Comparison of ENCODE assay signal across 8 mouse cellular contexts in the genomic region with DNA sequence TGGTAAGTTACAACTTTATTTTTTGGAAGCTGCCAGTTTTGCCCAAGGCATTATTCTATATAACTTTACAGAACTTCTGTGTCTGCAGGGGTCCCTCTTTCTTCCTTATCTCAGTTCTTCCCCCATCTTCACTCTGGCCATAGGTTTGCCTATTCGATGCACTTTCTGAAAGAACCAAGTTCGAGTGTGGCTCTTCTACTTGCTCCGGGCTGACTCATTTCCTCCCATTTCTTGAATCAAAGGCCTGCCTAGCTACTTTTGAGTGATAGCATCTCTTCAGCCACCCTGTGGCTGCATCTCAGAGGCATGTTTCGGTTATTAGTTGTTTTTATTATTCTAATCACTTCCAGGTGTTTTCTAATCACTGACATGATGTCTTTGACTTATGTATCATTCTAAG. TPM values are rescaled to one million over a fixed set of nuclear protein-coding genes. Genes with fewer than 3 reads are reported as not detected.
A peak's percentile ranks its signal among the peaks of the same experiment; 100 is the strongest.
DNase-seq lines count a peak whose midpoint lies in the region; ATAC-seq and TF ChIP-seq lines count a peak whose summit lies in the region.

No protein-coding gene starts in this region.

- peak; percentile 29 to 75 for DNase-seq in adrenal gland, adult (ENCODE audit: inconsistent age in 2 of 2, low spot score in 1 of 2)
- no peak for DNase-seq in adrenal gland, postnatal 4 days (ENCODE audit: low spot score in 2 of 2)
- peak; percentile 5 for DNase-seq in adipocyte (ENCODE audit: low spot score)
- DNase-seq in lung, postnatal 0 days (ENCODE audit: low spot score) = peak; percentile 9
- DNase-seq in ovary, adult 18-20 months (ENCODE audit: low spot score) = no peak
- no peak for DNase-seq in testis, postnatal 14 days (ENCODE audit: low spot score)
- no peak for DNase-seq in spleen, adult 12 weeks (ENCODE audit: low spot score)

- H3K36me3 ChIP-seq in heart, embryonic 14.5 days (ENCODE audit: control insufficient read depth, insufficient read depth, low read length) = peaks cover 4% of the 10 kb centered on the region
- no peaks in the 10 kb centered on the region for H3K36me3 ChIP-seq in lung, postnatal 0 days (ENCODE audit: insufficient read depth, low read length)

- no peaks in the 10 kb centered on the region for H3K9me3 ChIP-seq in heart, embryonic 14.5 days (ENCODE audit: control insufficient read depth, low read length)
- no peaks in the 10 kb centered on the region for H3K9me3 ChIP-seq in lung, postnatal 0 days (ENCODE audit: low read length)

- ATAC-seq in heart, embryonic 14.5 days (ENCODE audit: insufficient number of reproducible peaks, insufficient read depth, low FRiP score, low read depth) = no peak
- no peak for ATAC-seq in lung, postnatal 0 days

- peak overlapping the region; percentile 88; the same call in 1 of the 2 replicates for H3K9ac ChIP-seq in heart, embryonic 14.5 days (ENCODE audit: low read length)
- no peak overlapping the region for H3K9ac ChIP-seq in lung, postnatal 0 days (replicated peaks; ENCODE audit: low read depth)

- TF ChIP-seq EP300 in lung, postnatal 0 days (IDR thresholded peaks at IDR 0.05) = no peak

- peak overlapping the region; percentile 20 to 95; a peak in 3 of 4 replicates for H3K4me3 ChIP-seq in heart, embryonic 14.5 days (ENCODE audit: control insufficient read depth in 1 of 2, insufficient read depth in 1 of 2, low read depth in 1 of 2, low read length in 2 of 2)
- peak overlapping the region; percentile 77 for H3K4me3 ChIP-seq in lung, postnatal 0 days (ENCODE audit: low read depth, low read length)

- 14% methylated on average over 4 of the region's 4 CpGs for WGBS in heart, embryonic 14.5 days
- 22% methylated on average over 4 of the region's 4 CpGs for WGBS in lung, postnatal 0 days

- H3K4me2 ChIP-seq in heart, embryonic 14.5 days (ENCODE audit: low read length) = peak overlapping the region; percentile 60
- peak overlapping the region; percentile 84 for H3K4me2 ChIP-seq in lung, postnatal 0 days (replicated peaks; ENCODE audit: low read depth, low read length)

- TF ChIP-seq CTCF in lung, postnatal 0 days (IDR thresholded peaks at IDR 0.05) = no peak

- peak overlapping the region in 1 of 2 experiments; percentile 88; a peak in 2 of 4 replicates for H3K27ac ChIP-seq in heart, embryonic 14.5 days (replicated peaks in 1 of 2; ENCODE audit: control insufficient read depth in 1 of 2, insufficient read depth in 1 of 2, low read depth in 2 of 2, low read length in 2 of 2)
- H3K27ac ChIP-seq in lung, postnatal 0 days (ENCODE audit: low read length) = no peak overlapping the region

- no peaks in the 10 kb centered on the region for H3K27me3 ChIP-seq in heart, embryonic 14.5 days (ENCODE audit: control insufficient read depth, insufficient read depth, low read length)
- H3K27me3 ChIP-seq in lung, postnatal 0 days (replicated peaks; ENCODE audit: insufficient read depth, low read length) = no peaks in the 10 kb centered on the region

- H3K4me1 ChIP-seq in heart, embryonic 14.5 days (ENCODE audit: control insufficient read depth in 2 of 2, insufficient read depth in 2 of 2, low read length in 2 of 2) = peaks cover 9 to 28% of the 10 kb centered on the region in 2 experiments
- peaks cover 18% of the 10 kb centered on the region; the same call in 1 of the 2 replicates for H3K4me1 ChIP-seq in lung, postnatal 0 days (ENCODE audit: insufficient read depth, low read depth, low read length)

RNA-seq across cellular contexts. Expression of a gene that starts 1.1 kb away (rescaled TPM):
- 10 to 100 TPM; 34.7 to 35.6 TPM for total RNA-seq in adrenal gland, postnatal 4 days (2021)
- polyA plus RNA-seq in heart, embryonic 14.5 days (2014; fragmentation: Nextera tagmentation; extraction: Ambion mirVana) = 24.0 and 26.1 TPM in 2 replicates
- polyA plus RNA-seq in lung, postnatal 0 days (2015; fragmentation: Nextera tagmentation; extraction: Ambion mirVana) = 18.0 and 21.2 TPM in 2 replicates

RNA-seq across cellular contexts. Expression of a gene that starts 43.8 kb away (rescaled TPM):
- total RNA-seq in adrenal gland, postnatal 4 days (2021) = not detected
- polyA plus RNA-seq in heart, embryonic 14.5 days (2014; fragmentation: Nextera tagmentation; extraction: Ambion mirVana) = not detected in 2 replicates
- polyA plus RNA-seq in lung, postnatal 0 days (2015; fragmentation: Nextera tagmentation; extraction: Ambion mirVana) = not detected in 2 replicates

Comparison
In these comparisons a context has a peak if more than half of its experiments do, and no peak if none do; other contexts are left out.
1. DNase-seq: peak in adrenal gland, adult (2 of 2), adipocyte (single experiment) and lung, postnatal 0 days (single experiment); none in adrenal gland, postnatal 4 days (0 of 2), ovary, adult 18-20 months (single experiment), testis, postnatal 14 days (single experiment) and spleen, adult 12 weeks (single experiment).